14 mouse cellular contexts compared by ENCODE assay signal in the genomic region with DNA sequence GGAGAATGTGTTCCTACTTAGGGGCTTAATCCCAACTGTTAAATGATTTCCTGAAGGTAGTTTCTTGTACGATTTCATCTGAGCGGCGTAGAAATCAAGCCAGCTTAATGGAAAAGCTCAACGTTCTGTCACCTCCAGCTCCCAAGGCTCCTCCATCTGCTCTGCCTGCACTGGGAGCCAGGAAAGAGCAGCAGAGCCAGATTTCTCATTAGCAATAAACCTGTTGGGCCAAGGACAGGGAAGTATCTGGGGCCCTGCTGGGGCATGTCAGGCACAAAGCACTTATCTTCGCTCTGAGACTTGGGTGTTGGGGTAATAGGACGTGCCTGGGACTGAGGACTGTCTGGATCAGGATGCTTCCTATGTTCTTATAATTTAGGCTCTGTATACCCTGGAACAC.
DNase-seq lines count a peak whose midpoint lies in the region; ATAC-seq and TF ChIP-seq lines count a peak whose summit lies in the region.
"Had no signal": no experiment of that assay in that cellular context is flagged by ENCODE, and none has a peak within 500 bp of the region (broad histone marks: within the 10 kb centered on the region; RNA-seq: fewer than 3 reads in every experiment).

No protein-coding gene starts in this region.

- H3K9ac ChIP-seq in forebrain, embryonic 14.5 days (ENCODE audit: low read length), result no peak overlapping the region
- H3K9ac ChIP-seq: liver, embryonic 14.5 days had no signal

- intact Hi-C loops in gastrocnemius, adult 2 months (cut with DNase I), result no loop called here

- H3K4me1 ChIP-seq in forebrain, embryonic 14.5 days (ENCODE audit: control insufficient read depth, insufficient read depth, low read length), result no peaks in the 10 kb centered on the region
- no peaks in the 10 kb centered on the region for H3K4me1 ChIP-seq in forebrain, embryonic 10.5 days
- H3K4me1 ChIP-seq in midbrain, embryonic 10.5 days, result no peaks in the 10 kb centered on the region

- H3K4me3 ChIP-seq in forebrain, embryonic 14.5 days (ENCODE audit: low read depth, low read length), result no peak overlapping the region
- no peak overlapping the region for H3K4me3 ChIP-seq in forebrain, embryonic 10.5 days
- no peak overlapping the region for H3K4me3 ChIP-seq in gastrocnemius, adult 2 months
- H3K4me3 ChIP-seq in midbrain, embryonic 10.5 days, result no peak overlapping the region

- H3K4me2 ChIP-seq in forebrain, embryonic 14.5 days (ENCODE audit: low read length), result no peak overlapping the region

- H3K9me3 ChIP-seq in forebrain, embryonic 14.5 days (replicated peaks; ENCODE audit: control insufficient read depth, low read length), result no peaks in the 10 kb centered on the region
- H3K9me3 ChIP-seq in forebrain, embryonic 10.5 days, result no peaks in the 10 kb centered on the region
- H3K9me3 ChIP-seq in midbrain, embryonic 10.5 days (replicated peaks), result no peaks in the 10 kb centered on the region

- peak overlapping the region; percentile 55; the same call in 1 of the 2 replicates for H3K27ac ChIP-seq in forebrain, embryonic 14.5 days (ENCODE audit: low read depth, low read length)
- no peak overlapping the region for H3K27ac ChIP-seq in forebrain, embryonic 10.5 days
- no peak overlapping the region for H3K27ac ChIP-seq in gastrocnemius, adult 2 months
- H3K27ac ChIP-seq in midbrain, embryonic 10.5 days (replicated peaks), result no peak overlapping the region
- H3K27ac ChIP-seq: liver, embryonic 14.5 days had no signal

- no peak for TF ChIP-seq CTCF in gastrocnemius, adult 2 months (IDR thresholded peaks at IDR 0.05)

- ATAC-seq in forebrain, embryonic 14.5 days, result peak; percentile 80

- peak; percentile 70 for DNase-seq in forebrain, embryonic 14.5 days (ENCODE audit: low spot score)
- no peak for DNase-seq in forebrain, embryonic 10.5 days (ENCODE audit: extremely low spot score, low spot score)
- DNase-seq in layer of hippocampus, adult 18-20 months (ENCODE audit: low spot score in 2 of 2), result peak; percentile 9 to 60
- DNase-seq in layer of hippocampus, postnatal 25 days (ENCODE audit: extremely low spot score in 1 of 2, low spot score in 1 of 2), result no peak
- peak; percentile 83 to 90 for DNase-seq in cerebellum, postnatal 14 days
- DNase-seq in layer of hippocampus, adult 9-11 months, result peak; percentile 47
- DNase-seq in gastrocnemius, adult 2 months, result no peak
- no peak for DNase-seq in midbrain, embryonic 10.5 days (ENCODE audit: low spot score)
- DNase-seq: gastrocnemius, postnatal 10 days; heart, postnatal 4 days; kidney, postnatal 36 days; lung, postnatal 36 days; thymus, adult 18-20 months had no signal

- H3K36me3 ChIP-seq in forebrain, embryonic 14.5 days (ENCODE audit: control insufficient read depth, insufficient read depth, low read length), result no peaks in the 10 kb centered on the region
- H3K36me3 ChIP-seq in forebrain, embryonic 10.5 days (replicated peaks), result no peaks in the 10 kb centered on the region
- H3K36me3 ChIP-seq in midbrain, embryonic 10.5 days, result no peaks in the 10 kb centered on the region

- H3K27me3 ChIP-seq in forebrain, embryonic 14.5 days (replicated peaks; ENCODE audit: control insufficient read depth, insufficient read depth, low read length), result no peaks in the 10 kb centered on the region
- H3K27me3 ChIP-seq in forebrain, embryonic 10.5 days (ENCODE audit: poor library complexity, severe bottlenecking), result no peaks in the 10 kb centered on the region
- H3K27me3 ChIP-seq in midbrain, embryonic 10.5 days (ENCODE audit: low read depth, poor library complexity, severe bottlenecking), result no peaks in the 10 kb centered on the region

- 73% methylated on average over 6 of the region's 6 CpGs for WGBS in forebrain, embryonic 14.5 days
- WGBS in forebrain, embryonic 10.5 days, result 93% methylated on average over 6 of the region's 6 CpGs
- WGBS in midbrain, embryonic 10.5 days, result 85% methylated on average over 6 of the region's 6 CpGs

Comparison
In these comparisons a context has a peak if more than half of its experiments do, and no peak if none do; other contexts are left out.
1. DNase-seq: peak in forebrain, embryonic 14.5 days (single experiment), layer of hippocampus, adult 18-20 months (2 of 2), cerebellum, postnatal 14 days (2 of 2) and layer of hippocampus, adult 9-11 months (single experiment); none in forebrain, embryonic 10.5 days (single experiment), layer of hippocampus, postnatal 25 days (0 of 2), gastrocnemius, adult 2 months (single experiment) and midbrain, embryonic 10.5 days (single experiment).